9 mouse cellular contexts compared by ENCODE assay signal in genomic region chrX:136290817-136291281, GRCm38 (mm10). TPM values are rescaled to one million over a fixed set of nuclear protein-coding genes. Genes with fewer than 3 reads are reported as not detected.
DNase-seq lines count a peak whose midpoint lies in the region; ATAC-seq and TF ChIP-seq lines count a peak whose summit lies in the region.
"Had no signal": no experiment of that assay in that cellular context is flagged by ENCODE, and none has a peak within 500 bp of the region (broad histone marks: within the 10 kb centered on the region; RNA-seq: fewer than 3 reads in every experiment).

No protein-coding gene starts in this region.

- H3K27me3 ChIP-seq in heart, embryonic 12.5 days (replicated peaks): no peaks in the 10 kb centered on the region
- no peaks in the 10 kb centered on the region for H3K27me3 ChIP-seq in hindbrain, postnatal 0 days (ENCODE audit: insufficient read depth, low read length)
- no peaks in the 10 kb centered on the region for H3K27me3 ChIP-seq in midbrain, embryonic 14.5 days (ENCODE audit: control insufficient read depth, insufficient read depth, low read length)

- H3K4me1 ChIP-seq in heart, embryonic 12.5 days (replicated peaks): 0 out of 2 replicates have a peak, but pooled peaks cover 3% of the 10 kb centered on the region
- H3K4me1 ChIP-seq in hindbrain, postnatal 0 days (ENCODE audit: insufficient read depth, low read length): no peaks in the 10 kb centered on the region
- 0 out of 2 replicates have a peak, but pooled peaks cover 3% of the 10 kb centered on the region for H3K4me1 ChIP-seq in midbrain, embryonic 14.5 days (ENCODE audit: control insufficient read depth, insufficient read depth, low read length)
- H3K4me1 ChIP-seq: embryonic facial prominence, embryonic 13.5 days had no signal

- H3K27ac ChIP-seq in heart, embryonic 12.5 days (ENCODE audit: poor library complexity, severe bottlenecking): no peak overlapping the region
- H3K27ac ChIP-seq in hindbrain, postnatal 0 days: peak overlapping the region; percentile 71
- peak overlapping the region; percentile 90 for H3K27ac ChIP-seq in midbrain, embryonic 14.5 days (replicated peaks; ENCODE audit: low read depth, low read length)
- H3K27ac ChIP-seq: embryonic facial prominence, embryonic 13.5 days had no signal

- peak; percentile 67; the same call in 1 of the 2 replicates for ATAC-seq in heart, embryonic 12.5 days (ENCODE audit: insufficient number of reproducible peaks, low FRiP score)
- ATAC-seq in hindbrain, postnatal 0 days: peak; percentile 99
- peak; percentile 96 for ATAC-seq in midbrain, embryonic 14.5 days (ENCODE audit: low FRiP score, low TSS enrichment)

- no peak overlapping the region for H3K4me3 ChIP-seq in heart, embryonic 12.5 days
- H3K4me3 ChIP-seq in hindbrain, postnatal 0 days (ENCODE audit: low read length): no peak overlapping the region
- H3K4me3 ChIP-seq in midbrain, embryonic 14.5 days (replicated peaks; ENCODE audit: low read depth, low read length): peak overlapping the region; percentile 13; the same call in 1 of the 2 replicates
- H3K4me3 ChIP-seq: embryonic facial prominence, embryonic 13.5 days had no signal

- TF ChIP-seq CTCF in hindbrain, postnatal 0 days (IDR thresholded peaks at IDR 0.05; ENCODE audit: low read depth): no peak

- H3K4me2 ChIP-seq in heart, embryonic 12.5 days: 0 out of 2 replicates have a peak overlapping the region, but pooled peaks have one; percentile 13
- peak overlapping the region; percentile 42 for H3K4me2 ChIP-seq in hindbrain, postnatal 0 days (ENCODE audit: low read depth, low read length)
- peak overlapping the region; percentile 48 for H3K4me2 ChIP-seq in midbrain, embryonic 14.5 days (ENCODE audit: low read length)
- H3K4me2 ChIP-seq: embryonic facial prominence, embryonic 13.5 days had no signal

- no peak for DNase-seq in heart, postnatal 25 days (ENCODE audit: low spot score)
- peak; percentile 79 for DNase-seq in embryo, embryonic 10.5 days (ENCODE audit: low spot score)
- DNase-seq in hindbrain, postnatal 0 days (ENCODE audit: low spot score): peak; percentile 87
- DNase-seq in midbrain, embryonic 14.5 days: peak; percentile 88
- DNase-seq in urinary bladder, postnatal 10 days (ENCODE audit: low spot score): no peak
- DNase-seq in thymus, postnatal 10 days (ENCODE audit: low spot score in 2 of 2): no peak
- DNase-seq in lung, postnatal 36 days: no peak

- 0 out of 2 replicates have a peak, but pooled peaks cover 2% of the 10 kb centered on the region for H3K9me3 ChIP-seq in heart, embryonic 12.5 days (replicated peaks)
- no peaks in the 10 kb centered on the region for H3K9me3 ChIP-seq in hindbrain, postnatal 0 days (ENCODE audit: low read length)
- no peaks in the 10 kb centered on the region for H3K9me3 ChIP-seq in midbrain, embryonic 14.5 days (ENCODE audit: control insufficient read depth, low read length)
- H3K9me3 ChIP-seq: embryonic facial prominence, embryonic 13.5 days had no signal

- no peaks in the 10 kb centered on the region for H3K36me3 ChIP-seq in heart, embryonic 12.5 days
- H3K36me3 ChIP-seq in hindbrain, postnatal 0 days (ENCODE audit: insufficient read depth, low read length): no peaks in the 10 kb centered on the region
- no peaks in the 10 kb centered on the region for H3K36me3 ChIP-seq in midbrain, embryonic 14.5 days (ENCODE audit: control insufficient read depth, insufficient read depth, low read length)
- H3K36me3 ChIP-seq: embryonic facial prominence, embryonic 13.5 days had no signal

- intact Hi-C loops in heart, postnatal 25 days (cut with DNase I): no loop called here

- WGBS in heart, embryonic 12.5 days: 40% methylated on average over 8 of the region's 8 CpGs
- WGBS in hindbrain, postnatal 0 days: 39% methylated on average over 8 of the region's 8 CpGs
- 28% methylated on average over 8 of the region's 8 CpGs for WGBS in midbrain, embryonic 14.5 days

- H3K9ac ChIP-seq in heart, embryonic 12.5 days: no peak overlapping the region
- H3K9ac ChIP-seq in hindbrain, postnatal 0 days (replicated peaks; ENCODE audit: low read length): no peak overlapping the region
- H3K9ac ChIP-seq in midbrain, embryonic 14.5 days (replicated peaks; ENCODE audit: low read length): no peak overlapping the region
- H3K9ac ChIP-seq: embryonic facial prominence, embryonic 13.5 days had no signal

RNA-seq across cellular contexts. Expression of gene Bex3, which starts 20.8 kb away (rescaled TPM):
- polyA plus RNA-seq in heart, embryonic 12.5 days (2016; fragmentation: Nextera tagmentation; extraction: Ambion mirVana): 661 and 676 TPM in 2 replicates
- 10 to 100 TPM; 12.2 to 17.1 TPM for total RNA-seq in heart, postnatal 25 days (2021)
- 263 and 314 TPM in 2 replicates for total RNA-seq in hindbrain, postnatal 0 days (2014; rRNA removed)
- 900 and 904 TPM in 2 replicates for polyA plus RNA-seq in hindbrain, postnatal 0 days (2015; fragmentation: Nextera tagmentation; extraction: Ambion mirVana)
- 670 and 741 TPM in 2 replicates for polyA plus RNA-seq in midbrain, embryonic 14.5 days (2014; fragmentation: Nextera tagmentation; extraction: Ambion mirVana)

RNA-seq across cellular contexts. Expression of gene Tceal9, which starts 46.0 kb away (rescaled TPM):
- polyA plus RNA-seq in heart, embryonic 12.5 days (2016; fragmentation: Nextera tagmentation; extraction: Ambion mirVana): 543 and 559 TPM in 2 replicates
- total RNA-seq in heart, postnatal 25 days (2021): 10 to 100 TPM; 31.2 to 36.5 TPM
- total RNA-seq in hindbrain, postnatal 0 days (2014; rRNA removed): 89.2 and 100 TPM in 2 replicates
- 257 and 262 TPM in 2 replicates for polyA plus RNA-seq in hindbrain, postnatal 0 days (2015; fragmentation: Nextera tagmentation; extraction: Ambion mirVana)
- 319 and 320 TPM in 2 replicates for polyA plus RNA-seq in midbrain, embryonic 14.5 days (2014; fragmentation: Nextera tagmentation; extraction: Ambion mirVana)

Comparison
In these comparisons a context has a peak if more than half of its experiments do, and no peak if none do; other contexts are left out.
1. DNase-seq: peak in embryo, embryonic 10.5 days (single experiment), hindbrain, postnatal 0 days (single experiment) and midbrain, embryonic 14.5 days (single experiment); none in heart, postnatal 25 days (single experiment), urinary bladder, postnatal 10 days (single experiment), thymus, postnatal 10 days (0 of 2) and lung, postnatal 36 days (single experiment).
2. Peak in every context shown above with its lines, with median percentiles within 50 percentile points of each other: ATAC-seq and H3K4me2 ChIP-seq.